Mouse (Mus musculus): ENCODE data around the gene Fbxo7. TPM values are rescaled to one million over a fixed set of nuclear protein-coding genes. Genes with fewer than 3 reads are reported as not detected.

Fbxo7 gene
- polyA plus RNA-seq, 1 experiment from 2014 or later: 24.0 TPM

- Histone ChIP-seq H3K9ac (replicated peaks) (no peak overlapping the region), H3K4me1 (no peaks in the 10 kb centered on the region), H3K27me3 (replicated peaks) (no peaks in the 10 kb centered on the region), H3K36me3 (peaks cover 13% of the 10 kb centered on the region; the same call in 1 of the 2 replicates), H3K27ac (replicated peaks) (no peak overlapping the region), H3K4me2 (no peak overlapping the region), H3K9me3 (replicated peaks) (no peaks in the 10 kb centered on the region), H3K4me3 (replicated peaks) (no peak overlapping the region)
- WGBS: 84% methylated on average over 8 of the region's 8 CpGs
- no peak for ATAC-seq (ENCODE audit: low FRiP score)
Measured at GRCm38 (mm10) chr10:86044066-86044465, 22.3 kb downstream of the Fbxo7 start.

- ATAC-seq (ENCODE audit: low FRiP score): no peak
- 94% methylated on average over 1 of the region's 1 CpGs for WGBS
- H3K4me1 ChIP-seq: 0 out of 2 replicates have a peak, but pooled peaks cover 2% of the 10 kb centered on the region
- no peak overlapping the region for H3K4me3 ChIP-seq (replicated peaks)
- H3K9me3 ChIP-seq (replicated peaks): no peaks in the 10 kb centered on the region
- H3K4me2 ChIP-seq: no peak overlapping the region
- H3K27me3 ChIP-seq (replicated peaks): no peaks in the 10 kb centered on the region
- no peak overlapping the region for H3K9ac ChIP-seq (replicated peaks)
- H3K27ac ChIP-seq (replicated peaks): no peak overlapping the region
- peaks cover 19% of the 10 kb centered on the region for H3K36me3 ChIP-seq
Measured at GRCm38 (mm10) chr10:86046371-86046770, 24.6 kb downstream of the Fbxo7 start.

GRCm38 (mm10) chr10:86047786-86048185, 26.0 kb downstream of the Fbxo7 start:
- WGBS: 94% methylated on average over 9 of the region's 9 CpGs
- no peak for ATAC-seq (ENCODE audit: low FRiP score)
- Histone ChIP-seq H3K4me3 (replicated peaks) (no peak overlapping the region), H3K4me1 (0 out of 2 replicates have a peak, but pooled peaks cover 2% of the 10 kb centered on the region), H3K9ac (replicated peaks) (no peak overlapping the region), H3K9me3 (replicated peaks) (no peaks in the 10 kb centered on the region), H3K27me3 (replicated peaks) (no peaks in the 10 kb centered on the region), H3K36me3 (peaks cover 16% of the 10 kb centered on the region), H3K27ac (replicated peaks) (no peak overlapping the region), H3K4me2 (no peak overlapping the region)

- WGBS: 22% methylated on average over 2 of the region's 2 CpGs
- Histone ChIP-seq H3K4me2 (no peak overlapping the region), H3K27ac (replicated peaks) (no peak overlapping the region), H3K4me1 (0 out of 2 replicates have a peak, but pooled peaks cover 2% of the 10 kb centered on the region), H3K9ac (replicated peaks) (no peak overlapping the region), H3K27me3 (replicated peaks) (no peaks in the 10 kb centered on the region), H3K36me3 (peaks cover 32% of the 10 kb centered on the region), H3K4me3 (replicated peaks) (no peak overlapping the region), H3K9me3 (replicated peaks) (no peaks in the 10 kb centered on the region)
- no peak for ATAC-seq (ENCODE audit: low FRiP score)
Measured at GRCm38 (mm10) chr10:86050522-86050921, 28.8 kb downstream of the Fbxo7 start.

- ATAC-seq (ENCODE audit: low FRiP score): no peak
- no peak overlapping the region for H3K9ac ChIP-seq (replicated peaks)
- 81% methylated on average over 10 of the region's 10 CpGs for WGBS
- no peaks in the 10 kb centered on the region for H3K27me3 ChIP-seq (replicated peaks)
- H3K4me2 ChIP-seq: no peak overlapping the region
- no peak overlapping the region for H3K4me3 ChIP-seq (replicated peaks)
- H3K27ac ChIP-seq (replicated peaks): no peak overlapping the region
- 0 out of 2 replicates have a peak, but pooled peaks cover 2% of the 10 kb centered on the region for H3K4me1 ChIP-seq
- no peaks in the 10 kb centered on the region for H3K9me3 ChIP-seq (replicated peaks)
- H3K36me3 ChIP-seq: peaks cover 53% of the 10 kb centered on the region
Measured at GRCm38 (mm10) chr10:86052818-86053522, 31.2 kb downstream of the Fbxo7 start.

- Histone ChIP-seq H3K27ac (replicated peaks) (no peak overlapping the region), H3K4me1 (no peaks in the 10 kb centered on the region), H3K9ac (replicated peaks) (no peak overlapping the region), H3K27me3 (replicated peaks) (no peaks in the 10 kb centered on the region), H3K4me3 (replicated peaks) (no peak overlapping the region), H3K36me3 (peaks cover 47% of the 10 kb centered on the region), H3K9me3 (replicated peaks) (no peaks in the 10 kb centered on the region), H3K4me2 (no peak overlapping the region)
- 88% methylated on average over 8 of the region's 8 CpGs for WGBS
- no peak for ATAC-seq (ENCODE audit: low FRiP score)
Measured at GRCm38 (mm10) chr10:86056297-86056903, 34.6 kb downstream of the Fbxo7 start.

GRCm38 (mm10) chr10:86057286-86057685, 35.5 kb downstream of the Fbxo7 start:
- H3K4me1 ChIP-seq: no peaks in the 10 kb centered on the region
- no peak overlapping the region for H3K4me2 ChIP-seq
- ATAC-seq (ENCODE audit: low FRiP score): no peak
- 88% methylated on average over 11 of the region's 11 CpGs for WGBS
- H3K36me3 ChIP-seq: peaks cover 55% of the 10 kb centered on the region
- no peaks in the 10 kb centered on the region for H3K9me3 ChIP-seq (replicated peaks)
- no peaks in the 10 kb centered on the region for H3K27me3 ChIP-seq (replicated peaks)
- H3K27ac ChIP-seq (replicated peaks): no peak overlapping the region
- no peak overlapping the region for H3K4me3 ChIP-seq (replicated peaks)
- H3K9ac ChIP-seq (replicated peaks): no peak overlapping the region

GRCm38 (mm10) chr10:86057712-86058111, 35.9 kb downstream of the Fbxo7 start:
- no peak for ATAC-seq (ENCODE audit: low FRiP score)

GRCm38 (mm10) chr10:86060267-86060666, 38.5 kb downstream of the Fbxo7 start:
- Histone ChIP-seq H3K4me2 (no peak overlapping the region), H3K27ac (replicated peaks) (no peak overlapping the region), H3K36me3 (peaks cover 51% of the 10 kb centered on the region), H3K27me3 (replicated peaks) (no peaks in the 10 kb centered on the region), H3K9me3 (replicated peaks) (no peaks in the 10 kb centered on the region), H3K4me3 (replicated peaks) (no peak overlapping the region), H3K4me1 (0 out of 2 replicates have a peak, but pooled peaks cover 3% of the 10 kb centered on the region), H3K9ac (replicated peaks) (no peak overlapping the region)
- no peak for ATAC-seq (ENCODE audit: low FRiP score)
- WGBS: 54% methylated on average over 3 of the region's 3 CpGs

More at GRCm38 (mm10) chr10:86057712-86058111, 35.9 kb downstream of the Fbxo7 start:
- H3K4me1 ChIP-seq: no peaks in the 10 kb centered on the region
- H3K27me3 ChIP-seq (replicated peaks): no peaks in the 10 kb centered on the region
- no peaks in the 10 kb centered on the region for H3K9me3 ChIP-seq (replicated peaks)
- H3K4me3 ChIP-seq (replicated peaks): no peak overlapping the region
- no peak overlapping the region for H3K27ac ChIP-seq (replicated peaks)
- H3K4me2 ChIP-seq: no peak overlapping the region
- no peak overlapping the region for H3K9ac ChIP-seq (replicated peaks)
- WGBS: 65% methylated on average over 2 of the region's 2 CpGs
- H3K36me3 ChIP-seq: peaks cover 59% of the 10 kb centered on the region

- Histone ChIP-seq H3K4me1 (0 out of 2 replicates have a peak, but pooled peaks cover 3% of the 10 kb centered on the region), H3K4me2 (no peak overlapping the region), H3K4me3 (replicated peaks) (no peak overlapping the region), H3K9me3 (replicated peaks) (no peaks in the 10 kb centered on the region), H3K27me3 (replicated peaks) (no peaks in the 10 kb centered on the region), H3K27ac (replicated peaks) (no peak overlapping the region), H3K9ac (replicated peaks) (no peak overlapping the region), H3K36me3 (peaks cover 29% of the 10 kb centered on the region)
- 72% methylated on average over 5 of the region's 5 CpGs for WGBS
- ATAC-seq (ENCODE audit: low FRiP score): no peak
Measured at GRCm38 (mm10) chr10:86062261-86063017, 40.7 kb downstream of the Fbxo7 start.

GRCm38 (mm10) chr10:86063018-86063384, 41.2 kb downstream of the Fbxo7 start:
- WGBS: 97% methylated on average over 8 of the region's 8 CpGs

More at GRCm38 (mm10) chr10:86063018-86063384, 41.2 kb downstream of the Fbxo7 start:
- Histone ChIP-seq H3K4me3 (replicated peaks) (no peak overlapping the region), H3K4me1 (0 out of 2 replicates have a peak, but pooled peaks cover 3% of the 10 kb centered on the region), H3K36me3 (peaks cover 24% of the 10 kb centered on the region), H3K9ac (replicated peaks) (no peak overlapping the region), H3K4me2 (no peak overlapping the region), H3K27me3 (replicated peaks) (no peaks in the 10 kb centered on the region), H3K27ac (replicated peaks) (no peak overlapping the region), H3K9me3 (replicated peaks) (no peaks in the 10 kb centered on the region)
- no peak for ATAC-seq (ENCODE audit: low FRiP score)
